Mouse (Mus musculus) cortical plate, adult 2 months (tissue): Measurements from ENCODE around the gene Mrpl14. TPM values are rescaled to one million over a fixed set of nuclear protein-coding genes. Genes with fewer than 3 reads are reported as not detected.

Experiments used
- H3K27ac ChIP-seq: fragments of 200-500 bp; 2 replicates; pipeline ENCODE4 v1.5.1; 2012; ENCODE audit warnings: low read length, control low read depth, inconsistent platforms; ENCODE audit not compliant: insufficient read depth
- H3K4me1 ChIP-seq: fragments of 200-500 bp; 2 replicates; pipeline ENCODE4 v1.6.1; 2011; ENCODE audit warnings: low read length; ENCODE audit not compliant: control insufficient read depth, insufficient read depth
- H3K4me3 ChIP-seq: fragments of 200-500 bp; 2 replicates; pipeline ENCODE4 v1.5.1; 2011; ENCODE audit warnings: mild to moderate bottlenecking, low read length, control low read depth; ENCODE audit not compliant: insufficient read depth
- CTCF ChIP-seq: fragments of 200-500 bp; IDR thresholded peaks from 2 replicates; pipeline ENCODE4 v1.5.1; 2011; ENCODE audit warnings: mild to moderate bottlenecking, control low read depth, low read length; ENCODE audit not compliant: insufficient read depth; ENCODE audit errors: extremely low read depth
- POLR2A ChIP-seq: fragments of 200-500 bp; IDR thresholded peaks from 2 replicates; pipeline ENCODE4 v1.6.1; 2011; ENCODE audit warnings: mild to moderate bottlenecking, low read length, control low read depth; ENCODE audit not compliant: insufficient read depth; ENCODE audit errors: extremely low read depth
- polyA plus RNA-seq: library from polyadenylated mRNA; depleted of rRNA; stranded (reverse); fragments of >200 nt; gene quantifications from 2 replicates; pipeline ENCODE4 v1.2.3, GENCODE M21; 2012

Mrpl14 gene
- polyA plus RNA-seq, 1 experiment, result 63.8 TPM

DNA sequence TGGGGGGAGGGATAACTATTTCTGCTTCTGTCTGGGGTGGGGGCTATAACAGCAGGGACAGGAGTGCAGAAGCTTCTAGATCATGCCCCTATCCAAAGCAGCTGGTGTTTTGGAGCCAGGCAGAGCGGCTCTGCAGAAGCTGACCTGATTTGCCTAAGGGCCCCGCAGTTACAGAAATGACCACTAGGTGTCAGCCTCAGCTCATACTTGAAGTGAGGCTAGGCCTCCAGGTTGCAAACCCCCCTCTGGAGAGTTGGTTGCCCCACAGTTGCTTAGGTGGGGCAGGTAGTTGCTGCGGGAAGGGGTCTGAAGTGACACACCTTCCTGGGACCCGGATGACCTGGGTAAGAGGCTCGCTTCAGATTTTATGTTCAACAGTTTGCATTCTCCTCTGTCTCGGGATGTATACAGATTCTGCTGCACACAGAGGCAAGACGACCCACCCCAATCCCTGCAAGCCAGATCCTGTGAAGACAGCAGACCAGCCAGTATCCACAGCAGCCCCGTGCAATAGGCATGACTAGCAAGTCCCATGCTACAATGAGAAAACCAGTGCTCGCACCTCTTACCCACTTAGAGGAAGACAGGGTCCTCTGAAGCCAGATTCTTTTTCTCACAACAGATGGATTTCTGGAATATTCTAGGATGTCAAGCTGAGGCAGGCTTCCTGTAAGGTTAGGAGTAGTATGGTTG lies 45.2 kb downstream of the Mrpl14 start:
- H3K4me1 ChIP-seq, result no peaks in the 10 kb centered on the region
- H3K27ac ChIP-seq, result no peak overlapping the region
- H3K4me3 ChIP-seq, result no peak overlapping the region
- TF ChIP-seq CTCF (peak; percentile 95), POLR2A (no peak)

DNA sequence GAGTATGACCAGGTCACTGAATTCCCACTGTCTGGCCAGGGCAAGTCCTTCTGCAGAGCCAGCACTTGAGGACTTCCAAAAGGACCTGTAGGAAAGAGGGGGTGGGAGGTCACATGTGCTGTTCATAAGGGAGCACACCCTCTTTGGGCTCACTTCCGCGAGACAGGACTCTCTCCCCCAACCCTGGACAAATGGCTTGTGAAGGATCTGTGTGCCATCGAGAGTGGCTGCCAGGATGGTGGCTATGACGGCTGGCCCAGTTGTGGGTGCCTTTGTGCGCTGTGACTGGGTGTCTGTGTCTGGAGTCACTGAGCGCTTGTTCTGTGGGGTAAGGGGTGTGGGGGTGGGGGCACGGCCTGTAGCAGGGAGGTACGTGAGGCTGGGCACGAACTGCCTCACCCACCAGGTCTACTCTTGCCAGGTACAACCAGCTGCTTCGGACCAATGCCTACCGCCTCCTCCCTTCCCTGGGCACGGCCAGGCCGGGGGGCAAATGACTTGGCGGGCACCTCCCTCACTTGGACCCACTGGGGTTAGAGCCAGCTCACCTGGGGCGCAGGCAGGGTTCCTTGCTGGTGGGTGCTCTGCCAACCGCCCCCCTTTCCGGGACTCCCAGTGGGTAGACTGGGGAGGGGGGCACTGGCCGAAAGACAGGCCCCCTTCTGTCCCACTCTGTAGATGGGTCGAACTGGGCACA lies 47.1 kb downstream of the Mrpl14 start:
- H3K4me3 ChIP-seq, result no peak overlapping the region
- TF ChIP-seq CTCF (no peak), POLR2A (no peak)
- H3K4me1 ChIP-seq, result no peaks in the 10 kb centered on the region
- peak overlapping the region; percentile 47 for H3K27ac ChIP-seq

DNA sequence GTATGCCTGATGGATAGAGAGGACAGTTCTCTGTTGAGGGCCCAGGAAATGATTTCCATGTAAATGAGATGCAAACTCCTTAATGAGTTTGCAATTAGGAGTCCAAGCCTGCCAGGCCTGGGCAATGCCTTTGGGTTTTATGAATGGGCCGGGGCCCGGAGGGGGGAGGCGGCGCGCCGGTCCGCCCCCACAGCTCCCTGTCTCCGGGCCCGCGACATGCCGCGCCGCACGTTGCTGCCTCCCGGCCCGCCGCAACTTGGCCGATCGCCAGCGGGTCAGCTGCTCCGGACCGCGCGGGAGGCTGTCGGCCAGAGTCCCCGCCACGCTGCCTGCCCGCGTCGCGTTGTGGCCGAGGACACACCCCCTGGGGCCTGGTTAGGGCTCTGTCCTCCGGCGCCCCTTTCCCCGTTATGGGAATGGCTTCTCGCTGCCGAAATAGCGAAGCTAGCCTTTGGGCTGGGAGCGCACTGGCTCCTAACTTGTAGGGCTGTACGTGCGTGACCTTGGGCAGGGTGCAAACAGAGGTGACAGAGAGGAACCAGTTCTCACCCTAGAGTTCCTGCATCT lies 47.7 kb downstream of the Mrpl14 start, which contains the start of gene 1600014C23Rik:
1600014C23Rik (minus strand) TSS at position 110 of the 567 bp plus-strand sequence.
- TF ChIP-seq POLR2A (no peak), CTCF (no peak)

DNA sequence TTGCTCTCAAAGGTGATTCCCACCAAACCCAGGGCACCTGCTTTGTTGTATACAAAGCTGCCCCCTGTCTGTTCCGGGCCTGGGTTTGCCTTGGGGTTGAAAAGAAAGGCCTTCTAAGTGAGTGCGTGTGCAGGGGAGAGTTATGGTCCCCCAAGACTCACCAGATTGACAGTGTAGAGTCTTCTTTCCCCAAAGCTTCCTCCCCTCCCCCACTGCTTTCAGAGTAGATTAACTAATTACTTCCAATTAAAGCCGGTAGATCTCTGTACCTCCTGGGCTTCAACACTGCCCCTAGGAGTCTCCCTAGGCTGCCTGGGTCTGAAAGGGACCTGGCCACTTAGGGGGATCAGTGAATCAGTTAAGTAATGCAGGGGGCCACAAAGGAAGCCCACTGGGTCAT lies 48.2 kb downstream of the Mrpl14 start:
- no peaks in the 10 kb centered on the region for H3K4me1 ChIP-seq
- no peak for TF ChIP-seq POLR2A
- TF ChIP-seq CTCF, result no peak
- no peak overlapping the region for H3K27ac ChIP-seq
- no peak overlapping the region for H3K4me3 ChIP-seq

More for the DNA sequence above, 47.7 kb downstream of the Mrpl14 start, which contains the start of gene 1600014C23Rik:
- H3K27ac ChIP-seq, result peak within 1 kb of the TSS; percentile 47
- H3K4me3 ChIP-seq, result no peak within 1 kb of the TSS
- no peaks in the 10 kb centered on the region for H3K4me1 ChIP-seq

DNA sequence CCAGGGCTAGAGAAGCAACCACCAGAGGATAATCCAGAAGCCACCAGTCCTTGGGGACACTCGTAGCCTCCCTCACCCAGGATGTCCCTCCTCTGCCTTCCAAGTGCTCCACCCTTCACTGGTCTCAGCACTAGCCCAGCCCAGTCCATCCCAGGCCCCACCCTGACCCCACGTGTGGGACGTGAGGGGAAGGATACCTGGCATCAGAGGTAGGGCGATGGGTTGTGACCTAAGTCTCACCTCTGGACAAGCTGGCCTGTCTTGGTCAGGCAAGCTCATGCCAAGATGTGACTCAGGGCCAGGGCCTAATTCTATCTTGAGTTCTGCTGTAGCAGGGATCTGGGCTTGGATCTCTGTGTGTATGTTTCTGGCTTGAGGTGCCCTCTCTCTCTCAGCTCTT lies 48.8 kb downstream of the Mrpl14 start:
- Histone ChIP-seq H3K4me3 (no peak overlapping the region), H3K27ac (no peak overlapping the region), H3K4me1 (no peaks in the 10 kb centered on the region)
- TF ChIP-seq CTCF, result no peak
- TF ChIP-seq POLR2A, result no peak

DNA sequence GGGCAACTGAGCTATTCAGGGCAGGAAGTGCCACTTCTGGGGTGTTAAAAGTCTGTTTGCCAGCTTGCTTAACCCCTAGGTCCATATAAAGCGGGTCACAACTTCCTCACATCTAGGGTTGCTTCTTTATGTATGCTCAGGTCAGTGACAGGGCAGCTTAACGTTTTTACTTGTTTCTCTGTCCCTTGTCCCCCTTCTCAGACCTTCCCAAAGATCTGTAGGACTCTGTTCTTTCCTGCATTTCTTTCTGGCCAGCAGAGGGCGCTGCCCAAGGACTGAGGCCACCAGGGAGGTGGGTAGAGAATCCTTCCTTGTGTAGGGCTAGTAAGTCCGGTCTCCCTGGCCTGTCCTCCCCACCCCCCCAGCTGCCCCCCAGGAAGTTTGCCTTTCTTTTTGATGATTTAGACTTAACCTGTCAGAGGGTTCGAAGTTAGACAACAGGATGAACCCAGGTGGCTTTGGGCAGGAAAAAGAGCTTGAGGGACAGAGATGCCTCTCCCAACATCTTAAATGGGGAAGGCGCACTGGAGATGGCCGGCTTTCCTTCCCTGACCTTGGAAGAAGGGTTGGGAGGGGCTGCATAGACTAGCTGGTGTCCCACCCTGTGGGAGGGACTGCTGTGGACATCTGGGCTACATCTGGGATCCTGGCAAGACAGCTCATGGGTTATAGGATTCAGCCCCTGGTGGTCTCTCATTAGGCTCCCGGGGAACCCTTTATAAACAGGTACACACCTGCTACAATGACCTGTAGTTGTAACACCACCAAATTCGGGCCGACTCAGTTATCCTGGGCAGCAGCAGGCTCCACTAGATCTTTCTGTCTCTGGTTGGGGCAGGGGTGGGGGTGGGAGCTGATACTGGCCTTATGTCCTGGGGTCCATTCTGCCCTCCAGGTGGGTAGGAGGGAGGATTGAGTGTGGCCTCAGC lies 49.5 kb downstream of the Mrpl14 start:
- TF ChIP-seq CTCF, result peak; percentile 80
- no peak for TF ChIP-seq POLR2A
- peak overlapping the region; percentile 91 for H3K27ac ChIP-seq
- H3K4me3 ChIP-seq, result peak overlapping the region; percentile 25
- H3K4me1 ChIP-seq, result no peaks in the 10 kb centered on the region

DNA sequence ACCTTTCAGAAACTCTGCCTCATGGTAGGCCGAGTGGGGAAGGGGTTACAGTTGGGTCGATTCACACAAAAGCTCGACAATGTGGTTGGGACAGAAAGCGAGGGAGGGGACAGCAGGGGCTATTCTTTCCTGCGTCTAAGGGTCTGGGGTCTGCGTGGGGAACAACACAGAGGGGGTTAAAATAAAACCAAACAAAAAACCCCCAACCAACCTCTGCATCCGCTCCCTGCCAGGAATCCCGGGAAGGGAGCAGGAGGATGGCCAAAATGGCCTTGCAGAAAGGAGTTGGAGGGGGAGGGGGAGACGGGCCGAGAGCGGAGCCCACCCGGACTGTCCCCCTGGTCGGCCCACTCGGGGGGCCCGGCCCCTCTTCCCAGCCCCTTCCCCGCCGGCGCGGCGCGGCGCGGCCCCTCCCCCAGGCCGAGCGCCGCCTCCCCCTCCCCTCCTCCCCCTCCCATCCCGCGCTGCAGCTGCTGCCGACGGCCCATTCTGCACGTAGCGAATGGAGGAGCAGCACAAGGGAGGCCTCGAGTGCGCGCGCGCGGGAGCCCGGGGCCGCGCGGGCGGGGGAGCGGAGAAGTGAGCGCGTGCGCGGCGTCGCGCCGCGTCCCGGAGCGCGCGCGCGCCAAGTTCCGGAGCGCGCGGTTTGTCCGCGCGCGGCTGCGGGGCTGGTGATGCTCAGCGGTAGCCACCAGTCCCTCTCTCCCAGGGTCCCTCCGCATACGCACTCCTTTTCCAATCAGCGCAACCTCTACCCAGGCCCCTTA lies 50.4 kb downstream of the Mrpl14 start:
- H3K4me3 ChIP-seq, result peak overlapping the region; percentile 25
- no peaks in the 10 kb centered on the region for H3K4me1 ChIP-seq
- peak overlapping the region; percentile 91 for H3K27ac ChIP-seq
- TF ChIP-seq POLR2A (peak; percentile 83), CTCF (no peak)

DNA sequence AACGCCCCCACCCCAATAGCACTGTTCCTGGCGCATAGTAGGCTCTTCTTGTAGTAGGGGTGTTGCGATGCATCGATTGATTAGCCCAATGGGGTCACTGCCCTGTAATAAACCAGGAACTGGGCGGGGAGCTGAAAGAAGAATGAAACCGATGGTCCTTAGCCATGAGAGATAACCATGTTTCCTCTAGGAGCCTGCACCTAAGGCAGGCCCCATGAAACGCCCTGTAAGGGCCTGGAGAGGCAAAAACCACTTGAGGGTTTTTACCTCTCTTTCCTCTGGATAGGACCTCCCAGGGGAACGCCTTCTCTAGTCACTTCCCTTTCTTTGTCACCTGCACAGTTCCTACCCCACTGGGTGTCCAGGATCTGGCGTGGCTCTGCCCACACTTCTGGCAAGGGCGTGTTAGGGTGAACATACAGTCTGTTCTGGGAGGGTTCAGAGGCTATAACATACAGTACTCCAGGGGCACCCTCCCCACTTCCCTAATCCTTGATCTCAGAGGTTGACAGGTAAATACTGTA lies 51.0 kb downstream of the Mrpl14 start:
- no peak for TF ChIP-seq CTCF
- TF ChIP-seq POLR2A, result no peak
- H3K4me1 ChIP-seq, result no peaks in the 10 kb centered on the region
- H3K27ac ChIP-seq, result no peak overlapping the region
- peak overlapping the region; percentile 25 for H3K4me3 ChIP-seq
